Mouse (Mus musculus) C2C12 (cell line): ENCODE measurements around the gene Mfap1b.
"Not testable (repeated sequence)": the region's sequence is repeated elsewhere in the genome, so short reads cannot be mapped to it uniquely, and the experiment has no call there.

Experiments
- CEBPB ChIP-seq: IDR thresholded peaks from one replicate; pipeline ENCODE4 v1.6.1; 2011; ENCODE audit warnings: low read depth, mild to moderate bottlenecking, control low read depth, moderate library complexity
- CTCF ChIP-seq: IDR thresholded peaks from one replicate; pipeline ENCODE4 v1.5.1; 2011; ENCODE audit not compliant: control insufficient read depth, insufficient read depth, insufficient read length

DNA sequence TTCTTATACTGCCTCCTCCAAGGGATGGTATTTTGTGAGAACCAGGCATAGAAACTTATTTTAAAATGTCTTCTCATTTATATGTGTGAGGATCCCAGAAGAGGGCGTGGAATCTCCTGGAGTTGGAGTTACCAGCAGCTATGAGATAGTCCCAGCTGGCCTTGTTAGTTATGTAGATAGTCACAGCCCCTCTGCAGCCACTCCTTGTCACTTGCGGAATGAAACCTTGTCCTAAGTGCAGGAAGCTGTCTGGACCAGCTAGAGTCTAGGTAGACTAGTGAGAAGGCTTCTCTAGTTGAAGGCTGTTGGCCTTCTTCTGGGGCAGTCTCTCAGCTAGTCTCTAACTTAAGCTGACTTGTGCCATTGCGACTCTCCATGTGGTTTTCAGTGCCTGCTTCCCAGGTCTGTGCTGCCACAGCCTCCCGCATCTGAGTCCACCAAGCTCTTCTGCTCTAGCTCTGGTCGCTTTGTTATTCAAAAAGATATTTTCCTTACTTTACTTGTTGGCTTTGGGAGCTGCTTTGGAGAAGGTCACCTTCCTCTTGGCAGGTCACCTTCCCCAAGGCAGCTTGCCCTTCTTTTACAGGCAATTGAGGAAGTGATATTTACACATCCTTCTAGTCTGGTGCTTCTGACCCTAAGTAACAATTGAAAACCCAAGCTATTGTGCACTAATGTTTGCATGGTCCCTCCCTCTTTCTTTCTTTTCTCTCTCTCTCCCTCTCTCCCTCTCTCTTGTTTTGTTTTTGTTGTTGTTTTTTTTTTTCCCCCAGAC is 39.3 kb upstream of the Mfap1b start:
- TF ChIP-seq CTCF, CEBPB: not testable (repeated sequence)
